Mouse (Mus musculus): ENCODE data around the gene Ankrd50. TPM values are rescaled to one million over a fixed set of nuclear protein-coding genes. Genes with fewer than 3 reads are reported as not detected.

Ankrd50 gene
- total and polyA plus RNA-seq, 3 experiments, result 26.0 to 36.8 (median 34.0) TPM

DNA sequence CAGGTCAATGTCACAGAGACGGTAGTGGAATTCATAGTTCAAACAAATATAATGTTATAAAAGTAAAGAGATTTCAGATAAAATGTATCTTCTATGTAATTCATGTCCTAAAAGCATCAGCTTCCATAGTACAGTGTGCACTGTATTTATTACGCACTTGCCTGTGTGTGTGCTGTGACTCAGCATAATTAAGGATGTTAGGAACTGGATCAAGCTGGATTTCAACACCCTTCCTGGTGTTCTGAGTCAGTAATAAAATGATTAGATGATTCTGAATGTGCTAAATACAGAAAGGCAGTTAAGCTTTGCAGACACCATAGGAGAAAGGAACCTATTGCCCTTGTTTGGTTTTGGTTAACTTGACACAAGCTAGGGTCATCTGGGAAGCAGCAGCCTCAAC is 21.5 kb downstream of the Ankrd50 start:
- 79% methylated on average over 2 of the region's 2 CpGs for WGBS
- H3K4me3 ChIP-seq, result no peak overlapping the region
- no peak for DNase-seq
- peaks cover 4% of the 10 kb centered on the region for H3K79me2 ChIP-seq (replicated peaks; ENCODE audit: control insufficient read depth, insufficient read depth, low read length)
- intact Hi-C loops (cut with DNase I), result no loop called here
- H3K4me1 ChIP-seq (ENCODE audit: control insufficient read depth, insufficient read depth, low read length), result peaks cover 1% of the 10 kb centered on the region
- TF ChIP-seq POLR2A (IDR thresholded peaks at IDR 0.05; ENCODE audit: insufficient read depth, low read depth, low read length), result no peak
- H3K27me3 ChIP-seq (ENCODE audit: control insufficient read depth, insufficient read depth, low read length), result no peaks in the 10 kb centered on the region
- peaks cover 9% of the 10 kb centered on the region for H3K36me3 ChIP-seq (ENCODE audit: control insufficient read depth, insufficient read depth, low read length)
- no peak overlapping the region for H3K27ac ChIP-seq
- H3K9ac ChIP-seq (ENCODE audit: low read depth, low read length), result no peak overlapping the region

DNA sequence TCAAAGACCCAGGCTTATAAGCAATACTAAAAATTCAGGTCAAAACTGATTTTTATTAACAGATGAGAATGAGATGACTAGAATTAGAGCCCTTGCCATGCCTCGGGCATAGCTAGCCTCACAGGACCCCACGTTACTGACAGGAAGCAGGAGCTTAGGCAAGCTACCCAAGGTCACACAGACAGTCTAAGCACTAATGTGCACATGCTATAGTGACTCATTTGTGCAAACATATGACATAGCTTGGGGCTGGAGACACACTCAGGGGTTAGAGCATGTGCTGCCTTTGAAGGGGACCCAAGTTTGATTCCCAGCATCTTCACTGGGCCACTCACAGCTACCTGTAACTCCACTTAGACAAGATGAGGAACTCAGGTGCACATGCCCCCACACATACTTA is 22.9 kb downstream of the Ankrd50 start:
- Histone ChIP-seq H3K9ac (ENCODE audit: low read depth, low read length) (no peak overlapping the region), H3K27ac (no peak overlapping the region), H3K79me2 (replicated peaks; ENCODE audit: control insufficient read depth, insufficient read depth, low read length) (peaks cover 4% of the 10 kb centered on the region), H3K36me3 (ENCODE audit: control insufficient read depth, insufficient read depth, low read length) (peaks cover 9% of the 10 kb centered on the region), H3K4me3 (no peak overlapping the region), H3K27me3 (ENCODE audit: control insufficient read depth, insufficient read depth, low read length) (no peaks in the 10 kb centered on the region), H3K4me1 (ENCODE audit: control insufficient read depth, insufficient read depth, low read length) (peaks cover 1% of the 10 kb centered on the region)
- intact Hi-C loops (cut with DNase I), result no loop called here
- no peak for DNase-seq
- no peak for TF ChIP-seq CTCF (IDR thresholded peaks at IDR 0.05)
- WGBS, result 52% methylated on average over 2 of the region's 2 CpGs

DNA sequence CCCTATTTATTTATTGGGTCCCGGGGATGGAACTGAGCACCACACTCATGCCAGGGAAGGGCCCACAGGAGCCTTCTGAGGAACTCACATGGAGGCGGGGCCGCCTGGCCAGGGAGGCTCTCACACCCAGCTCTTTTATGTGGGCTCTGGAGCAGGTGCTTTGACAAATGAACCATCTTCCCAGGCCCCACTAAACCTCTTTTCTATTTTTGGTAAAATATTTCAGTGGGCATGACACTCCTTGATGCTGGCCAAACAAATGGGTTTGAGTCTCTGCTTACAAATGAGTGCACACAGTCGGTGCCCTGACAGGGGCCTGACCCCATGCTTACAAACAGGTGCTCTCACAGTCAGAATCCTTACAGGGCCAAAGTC is 24.4 kb downstream of the Ankrd50 start:
- peaks cover 9% of the 10 kb centered on the region for H3K36me3 ChIP-seq (ENCODE audit: control insufficient read depth, insufficient read depth, low read length)
- no peak for DNase-seq
- peaks cover 1% of the 10 kb centered on the region for H3K4me1 ChIP-seq (ENCODE audit: control insufficient read depth, insufficient read depth, low read length)
- 90% methylated on average over 4 of the region's 4 CpGs for WGBS
- H3K79me2 ChIP-seq (replicated peaks; ENCODE audit: control insufficient read depth, insufficient read depth, low read length), result peaks cover 4% of the 10 kb centered on the region
- TF ChIP-seq POLR2A (IDR thresholded peaks at IDR 0.05; ENCODE audit: insufficient read depth, low read depth, low read length) (no peak), CTCF (IDR thresholded peaks at IDR 0.05) (no peak), EP300 (IDR thresholded peaks at IDR 0.05; ENCODE audit: insufficient read depth, low read depth, low read length) (no peak)
- no peak overlapping the region for H3K4me3 ChIP-seq
- intact Hi-C loops (cut with DNase I), result no loop called here
- H3K9ac ChIP-seq (ENCODE audit: low read depth, low read length), result no peak overlapping the region
- no peaks in the 10 kb centered on the region for H3K27me3 ChIP-seq (ENCODE audit: control insufficient read depth, insufficient read depth, low read length)
- no peak overlapping the region for H3K27ac ChIP-seq

DNA sequence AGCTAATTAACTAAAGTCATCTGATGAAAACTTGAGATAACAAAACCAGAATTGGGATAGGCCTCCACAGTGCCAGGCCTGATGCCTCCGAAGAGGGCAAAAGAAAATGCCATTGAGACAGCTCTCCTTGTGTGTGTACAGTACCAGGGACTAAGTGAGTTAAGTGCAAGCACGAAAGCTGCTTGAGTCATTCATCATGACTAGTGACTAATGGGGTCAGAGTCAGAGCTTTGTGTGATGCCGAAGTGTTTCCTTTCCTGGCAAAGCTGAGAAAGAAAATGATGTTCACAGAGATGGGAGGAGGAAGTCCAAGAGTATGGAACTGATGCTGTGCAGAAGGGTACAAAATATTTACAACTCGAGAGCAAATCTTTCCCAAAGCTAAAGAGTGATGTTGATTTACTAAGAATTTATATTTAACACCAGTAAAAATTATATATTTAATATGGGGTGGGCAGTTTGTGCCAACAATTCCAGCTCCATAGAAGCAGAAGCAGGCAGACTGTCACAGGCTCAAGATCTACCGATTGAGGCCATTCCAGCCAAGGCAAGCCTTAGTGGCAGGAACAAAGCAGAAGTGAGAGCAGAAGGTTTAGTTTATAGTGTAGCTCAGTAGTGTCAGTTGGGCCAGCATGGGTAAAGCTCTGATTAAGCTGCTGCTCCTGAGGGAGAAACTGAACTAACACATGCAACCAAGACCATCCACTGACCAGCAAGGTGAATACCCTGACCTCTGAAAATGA is 25.0 kb downstream of the Ankrd50 start:
- Histone ChIP-seq H3K79me2 (replicated peaks; ENCODE audit: control insufficient read depth, insufficient read depth, low read length) (peaks cover 4% of the 10 kb centered on the region), H3K9ac (ENCODE audit: low read depth, low read length) (no peak overlapping the region), H3K4me1 (ENCODE audit: control insufficient read depth, insufficient read depth, low read length) (peaks cover 1% of the 10 kb centered on the region), H3K27me3 (ENCODE audit: control insufficient read depth, insufficient read depth, low read length) (no peaks in the 10 kb centered on the region), H3K27ac (no peak overlapping the region), H3K4me3 (no peak overlapping the region), H3K36me3 (ENCODE audit: control insufficient read depth, insufficient read depth, low read length) (peaks cover 9% of the 10 kb centered on the region)
- 51% methylated on average over 5 of the region's 5 CpGs for WGBS
- TF ChIP-seq CTCF (IDR thresholded peaks at IDR 0.05), result no peak
- TF ChIP-seq EP300 (IDR thresholded peaks at IDR 0.05; ENCODE audit: insufficient read depth, low read depth, low read length), result no peak
- TF ChIP-seq POLR2A (IDR thresholded peaks at IDR 0.05; ENCODE audit: insufficient read depth, low read depth, low read length), result no peak
- no peak for DNase-seq
- intact Hi-C loops (cut with DNase I), result no loop called here

DNA sequence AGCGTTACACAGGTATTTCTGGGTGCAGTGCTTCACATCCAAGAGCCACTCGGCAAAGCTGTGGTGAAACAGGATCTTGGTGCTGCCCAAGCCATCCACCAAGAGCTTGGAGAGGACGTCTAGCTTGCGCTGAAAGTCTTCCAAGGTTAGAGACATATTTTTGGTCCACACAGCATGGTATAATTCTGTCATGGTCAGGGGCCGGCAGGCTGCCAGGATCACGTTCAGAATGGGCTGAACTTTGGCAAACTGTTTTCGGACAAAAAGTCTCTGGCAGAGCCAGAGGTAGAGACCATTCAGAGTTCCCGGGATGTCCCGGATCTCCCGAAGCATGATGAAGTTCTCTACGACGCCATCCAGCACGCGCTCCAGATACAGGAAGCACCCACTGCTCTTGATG is 27.6 kb downstream of the Ankrd50 start:
- DNase-seq, result no peak
- H3K27me3 ChIP-seq (ENCODE audit: control insufficient read depth, insufficient read depth, low read length), result no peaks in the 10 kb centered on the region
- H3K36me3 ChIP-seq (ENCODE audit: control insufficient read depth, insufficient read depth, low read length), result no peaks in the 10 kb centered on the region
- H3K4me3 ChIP-seq, result no peak overlapping the region
- H3K4me1 ChIP-seq (ENCODE audit: control insufficient read depth, insufficient read depth, low read length), result peaks cover 1% of the 10 kb centered on the region
- WGBS, result 94% methylated on average over 14 of the region's 14 CpGs
- TF ChIP-seq CTCF (IDR thresholded peaks at IDR 0.05) (no peak), POLR2A (IDR thresholded peaks at IDR 0.05; ENCODE audit: insufficient read depth, low read depth, low read length) (no peak), EP300 (IDR thresholded peaks at IDR 0.05; ENCODE audit: insufficient read depth, low read depth, low read length) (no peak)
- H3K9ac ChIP-seq (ENCODE audit: low read depth, low read length), result no peak overlapping the region
- intact Hi-C loops (cut with DNase I), result no loop called here
- peaks cover 5% of the 10 kb centered on the region for H3K79me2 ChIP-seq (replicated peaks; ENCODE audit: control insufficient read depth, insufficient read depth, low read length)
- no peak overlapping the region for H3K27ac ChIP-seq

DNA sequence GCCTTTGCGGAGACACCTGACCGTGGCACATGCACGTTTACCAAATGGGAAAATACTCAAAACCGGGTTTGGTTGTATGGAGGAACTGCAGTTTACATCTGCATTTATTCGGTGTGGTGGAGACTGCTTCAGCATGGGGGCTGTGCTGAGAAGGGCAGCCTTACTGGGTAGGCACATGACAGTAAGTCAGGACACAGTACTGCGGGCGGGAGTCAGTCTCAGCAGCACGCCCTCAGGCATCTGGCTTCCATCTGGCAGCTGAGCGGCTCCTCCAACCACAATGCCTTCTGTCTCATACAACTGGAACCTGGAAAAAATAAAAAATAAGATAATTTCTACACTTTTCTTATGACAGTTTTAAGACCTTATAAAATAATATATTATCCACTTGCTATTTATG is 32.4 kb downstream of the Ankrd50 start:
- intact Hi-C loops (cut with DNase I), result no loop called here
- no peaks in the 10 kb centered on the region for H3K27me3 ChIP-seq (ENCODE audit: control insufficient read depth, insufficient read depth, low read length)
- peaks cover 5% of the 10 kb centered on the region for H3K79me2 ChIP-seq (replicated peaks; ENCODE audit: control insufficient read depth, insufficient read depth, low read length)
- H3K4me1 ChIP-seq (ENCODE audit: control insufficient read depth, insufficient read depth, low read length), result no peaks in the 10 kb centered on the region
- TF ChIP-seq POLR2A (IDR thresholded peaks at IDR 0.05; ENCODE audit: insufficient read depth, low read depth, low read length) (no peak), EP300 (IDR thresholded peaks at IDR 0.05; ENCODE audit: insufficient read depth, low read depth, low read length) (no peak), CTCF (IDR thresholded peaks at IDR 0.05) (no peak)
- no peak overlapping the region for H3K4me3 ChIP-seq
- 94% methylated on average over 9 of the region's 9 CpGs for WGBS
- DNase-seq, result no peak
- no peaks in the 10 kb centered on the region for H3K36me3 ChIP-seq (ENCODE audit: control insufficient read depth, insufficient read depth, low read length)
- H3K27ac ChIP-seq, result no peak overlapping the region
- no peak overlapping the region for H3K9ac ChIP-seq (ENCODE audit: low read depth, low read length)
